Mouse (Mus musculus): Measurements from ENCODE around the gene Rbfox1.

DNA sequence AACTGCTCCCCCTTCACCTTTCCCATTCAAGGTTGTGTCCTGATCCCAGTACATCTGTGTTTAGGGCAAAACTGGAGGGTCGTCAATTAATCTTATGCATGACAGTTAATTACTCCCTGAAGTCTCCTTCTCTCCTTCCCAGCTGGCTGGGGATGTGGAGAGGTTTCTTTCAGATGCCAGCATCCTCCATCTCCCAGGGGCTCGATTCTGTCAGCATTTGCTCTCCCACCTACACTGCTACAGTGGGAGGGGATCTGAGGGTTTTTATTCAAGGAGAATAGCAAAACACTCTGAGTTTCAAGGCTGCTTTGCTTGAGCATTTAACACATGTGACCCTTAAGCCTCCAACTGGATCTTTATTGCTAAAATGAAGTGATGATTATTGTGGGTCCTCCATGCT is 496.4 kb downstream of the Rbfox1 start:
- no peak for TF ChIP-seq CTCF (IDR thresholded peaks at IDR 0.05; ENCODE audit: borderline replicate concordance, control insufficient read depth, extremely low read depth, insufficient read depth, low read length, poor library complexity)
- TF ChIP-seq POLR2A (IDR thresholded peaks at IDR 0.05; ENCODE audit: control insufficient read depth, extremely low read depth, insufficient read depth, low read length, poor library complexity) = no peak

All from thymus, adult 2 months (tissue).